Mouse (Mus musculus) lung, embryonic 16.5 days (tissue): ENCODE measurements around the gene 2510002D24Rik. TPM values are rescaled to one million over a fixed set of nuclear protein-coding genes. Genes with fewer than 3 reads are reported as not detected.
"Not testable (repeated sequence)": the region's sequence is repeated elsewhere in the genome, so short reads cannot be mapped to it uniquely, and the experiment has no call there.

Experiments used
- ATAC-seq: fragments of 200-750 bp; cut with Nextera tagmentation; 2 replicates; pipeline ENCODE4 v1.8.0; 2017; ENCODE audit warnings: low read depth, mild to moderate bottlenecking, moderate library complexity
- H3K27ac ChIP-seq: fragments of 300-500 bp; sonication (generic); 2 replicates; pipeline ENCODE4 v1.5.1; 2014; ENCODE audit warnings: mild to moderate bottlenecking, control low read depth, low read length
- H3K27me3 ChIP-seq: fragments of 300-500 bp; sonication (generic); 2 replicates; pipeline ENCODE4 v1.6.1; 2014; ENCODE audit warnings: low read depth, low read length, mixed read lengths; ENCODE audit not compliant: control insufficient read depth, insufficient read depth
- H3K36me3 ChIP-seq: fragments of 300-500 bp; sonication (generic); 2 replicates; pipeline ENCODE4 v1.6.1; 2014; ENCODE audit warnings: low read length; ENCODE audit not compliant: control insufficient read depth, insufficient read depth
- H3K4me1 ChIP-seq: fragments of 300-500 bp; sonication (generic); replicated peaks from 2 replicates; pipeline ENCODE4 v1.6.1; 2014; ENCODE audit warnings: low read length, mixed read lengths; ENCODE audit not compliant: control insufficient read depth, insufficient read depth
- H3K4me2 ChIP-seq: fragments of 300-500 bp; sonication (generic); 2 replicates; pipeline ENCODE4 v1.6.1; 2014; ENCODE audit warnings: low read depth, low read length, control low read depth
- H3K4me3 ChIP-seq: fragments of 300-500 bp; sonication (generic); 2 replicates; pipeline ENCODE4 v1.5.1; 2014; ENCODE audit warnings: mild to moderate bottlenecking, low read length, control low read depth
- H3K9ac ChIP-seq: fragments of 300-500 bp; sonication (generic); 2 replicates; pipeline ENCODE4 v1.6.1; 2014; ENCODE audit warnings: low read length, control low read depth
- H3K9me3 ChIP-seq: fragments of 300-500 bp; sonication (generic); 2 replicates; pipeline ENCODE4 v1.6.1; 2016; ENCODE audit warnings: low read length; ENCODE audit not compliant: control insufficient read depth
- WGBS: fragments of 180-500 bp; shearing (Covaris S2); extraction: QIAGEN DNeasy Blood & Tissue Kit; methylation state at CpG from one replicate; pipeline ENCODE4 v1.1.7; 2014; 5-methylcytosine and 5-hydroxymethylcytosine counted together
- polyA plus RNA-seq: library from polyadenylated mRNA; unstranded; fragments of >200 nt; fragmentation: Nextera tagmentation; extraction: Ambion mirVana; gene quantifications from 2 replicates; pipeline ENCODE4 v1.2.1, GENCODE M21; 2015

Gene 2510002D24Rik
- polyA plus RNA-seq, 1 experiment from 2014 or later: 40.4 TPM

- no peak overlapping the region for H3K4me3 ChIP-seq
- no peak for ATAC-seq
- 93% methylated on average over 4 of the region's 4 CpGs for WGBS
Measured at GRCm38 (mm10) chr16:18838346-18838745, 2.0 kb downstream of the 2510002D24Rik start.

DNA sequence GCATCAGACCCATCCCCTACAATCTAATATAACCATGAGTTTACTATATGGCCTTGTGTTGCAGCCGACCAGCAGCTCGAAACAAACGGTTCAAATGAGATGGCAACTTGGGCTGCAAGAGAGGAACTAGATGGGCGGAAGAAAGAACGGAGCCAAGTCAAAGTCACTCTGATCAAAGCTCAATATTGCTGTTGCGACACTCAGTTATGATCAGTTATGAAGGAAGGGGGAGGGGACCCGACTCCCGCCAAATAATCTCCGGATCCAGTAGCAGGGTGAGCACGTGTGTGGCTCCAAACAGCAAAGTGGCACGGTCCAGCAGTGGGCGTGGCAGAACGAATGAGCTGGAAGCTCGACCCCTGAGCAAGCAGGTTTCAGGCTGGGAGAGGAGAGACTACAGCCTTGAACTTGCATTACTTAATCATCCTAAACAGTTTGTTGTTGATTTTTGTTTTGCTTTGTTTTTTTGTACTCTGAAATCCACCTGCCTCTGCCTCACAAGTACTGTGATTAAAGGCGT lies 10.0 kb downstream of the 2510002D24Rik start:
- no peaks in the 10 kb centered on the region for H3K9me3 ChIP-seq
- no peaks in the 10 kb centered on the region for H3K4me1 ChIP-seq
- no peaks in the 10 kb centered on the region for H3K36me3 ChIP-seq
- ATAC-seq: no peak
- H3K4me3 ChIP-seq: no peak overlapping the region
- no peak overlapping the region for H3K4me2 ChIP-seq
- no peak overlapping the region for H3K9ac ChIP-seq
- no peaks in the 10 kb centered on the region for H3K27me3 ChIP-seq
- 83% methylated on average over 15 of the region's 15 CpGs for WGBS
- H3K27ac ChIP-seq: no peak overlapping the region

More at GRCm38 (mm10) chr16:18838346-18838745, 2.0 kb downstream of the 2510002D24Rik start:
- peaks cover 16% of the 10 kb centered on the region for H3K36me3 ChIP-seq
- no peaks in the 10 kb centered on the region for H3K9me3 ChIP-seq
- H3K27ac ChIP-seq: no peak overlapping the region
- H3K9ac ChIP-seq: no peak overlapping the region
- H3K4me2 ChIP-seq: no peak overlapping the region
- peaks cover 3% of the 10 kb centered on the region; the same call in 1 of the 2 replicates for H3K4me1 ChIP-seq
- H3K27me3 ChIP-seq: no peaks in the 10 kb centered on the region

GRCm38 (mm10) chr16:18849521-18850190 lies 13.3 kb downstream of the 2510002D24Rik start:
- H3K27me3 ChIP-seq, H3K27ac ChIP-seq, H3K36me3 ChIP-seq, H3K4me2 ChIP-seq, H3K9me3 ChIP-seq, H3K4me3 ChIP-seq, ATAC-seq, H3K4me1 ChIP-seq, H3K9ac ChIP-seq: not testable (repeated sequence)
- WGBS: 85% methylated on average over 15 of the region's 17 CpGs

DNA sequence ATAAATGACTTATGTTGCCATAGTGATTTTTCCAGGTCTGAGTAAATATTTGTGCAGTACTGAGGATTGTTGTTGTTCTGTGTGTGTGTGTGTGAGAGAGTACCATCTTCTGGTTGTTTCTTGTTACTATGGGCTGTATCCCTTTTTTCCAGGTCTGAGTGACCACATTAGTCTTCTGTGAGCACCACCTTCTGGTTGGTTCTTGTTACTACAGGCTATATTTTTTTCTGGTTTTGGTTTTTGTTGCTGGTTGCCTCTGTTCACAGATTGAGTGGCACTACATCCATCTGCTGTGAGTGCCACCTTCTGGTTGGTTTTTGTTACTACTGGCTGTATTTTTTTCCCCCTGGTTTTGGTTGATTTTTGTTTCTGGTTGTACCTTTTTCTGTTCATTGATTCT lies 22.2 kb downstream of the 2510002D24Rik start:
- H3K4me3 ChIP-seq: no peak overlapping the region
- H3K9ac ChIP-seq: no peak overlapping the region
- no peaks in the 10 kb centered on the region for H3K36me3 ChIP-seq
- no peak overlapping the region for H3K27ac ChIP-seq
- no peaks in the 10 kb centered on the region for H3K4me1 ChIP-seq
- H3K9me3 ChIP-seq: no peaks in the 10 kb centered on the region
- H3K27me3 ChIP-seq: no peaks in the 10 kb centered on the region
- ATAC-seq: no peak
- H3K4me2 ChIP-seq: no peak overlapping the region

GRCm38 (mm10) chr16:18860186-18860585 lies 23.8 kb downstream of the 2510002D24Rik start:
- ATAC-seq: no peak
- Histone ChIP-seq H3K9ac (no peak overlapping the region), H3K27ac (no peak overlapping the region), H3K4me2 (no peak overlapping the region), H3K36me3 (no peaks in the 10 kb centered on the region), H3K4me1 (no peaks in the 10 kb centered on the region), H3K4me3 (no peak overlapping the region), H3K9me3 (no peaks in the 10 kb centered on the region), H3K27me3 (no peaks in the 10 kb centered on the region)
- WGBS: 55% methylated on average over 1 of the region's 1 CpGs

GRCm38 (mm10) chr16:18870495-18870894 lies 34.1 kb downstream of the 2510002D24Rik start:
- 73% methylated on average over 1 of the region's 1 CpGs for WGBS

DNA sequence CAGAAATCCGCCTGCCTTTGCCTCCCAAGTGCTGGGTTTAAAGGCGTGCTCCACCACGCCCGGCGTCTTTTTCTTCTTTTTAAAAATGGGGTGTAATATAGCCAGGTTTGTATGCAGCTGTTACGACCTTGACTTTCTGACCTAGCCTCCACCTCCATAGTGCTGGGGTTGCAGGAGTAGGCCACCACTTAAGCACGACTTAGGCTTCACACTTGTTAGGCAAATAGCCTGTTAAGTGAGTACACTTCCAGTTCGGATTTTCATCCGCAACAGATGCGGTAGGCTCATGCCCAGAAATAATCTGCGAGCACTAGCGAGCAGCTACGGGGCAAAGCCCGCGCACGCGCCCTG lies 39.7 kb downstream of the 2510002D24Rik start:
- Histone ChIP-seq H3K9ac (peak overlapping the region; percentile 88), H3K4me2 (peak overlapping the region; percentile 93), H3K4me3 (peak overlapping the region; percentile 94), H3K4me1 (peaks cover 10% of the 10 kb centered on the region), H3K27ac (peak overlapping the region; percentile 97), H3K9me3 (no peaks in the 10 kb centered on the region), H3K36me3 (peaks cover 28% of the 10 kb centered on the region), H3K27me3 (no peaks in the 10 kb centered on the region)
- under 1% methylated on average over 17 of the region's 17 CpGs for WGBS
- no peak for ATAC-seq

More at GRCm38 (mm10) chr16:18870495-18870894, 34.1 kb downstream of the 2510002D24Rik start:
- not testable (repeated sequence) for H3K9ac ChIP-seq, H3K9me3 ChIP-seq, ATAC-seq, H3K27me3 ChIP-seq, H3K4me2 ChIP-seq, H3K27ac ChIP-seq, H3K4me1 ChIP-seq, H3K4me3 ChIP-seq
- H3K36me3 ChIP-seq: peaks cover 30% of the 10 kb centered on the region

- peak within 1 kb of the TSS; percentile 97 for H3K27ac ChIP-seq
- peak within 1 kb of the TSS; percentile 88 for H3K9ac ChIP-seq
- H3K4me2 ChIP-seq: peak within 1 kb of the TSS; percentile 93
- ATAC-seq: peak; percentile 95
- H3K36me3 ChIP-seq: peaks cover 22% of the 10 kb centered on the region
- H3K4me1 ChIP-seq: peaks cover 10% of the 10 kb centered on the region
- under 1% methylated on average over 71 of the region's 93 CpGs for WGBS
- H3K4me3 ChIP-seq: peak within 1 kb of the TSS; percentile 94
- H3K9me3 ChIP-seq: no peaks in the 10 kb centered on the region
- H3K27me3 ChIP-seq: no peaks in the 10 kb centered on the region
Measured at GRCm38 (mm10) chr16:18876442-18877308, 40.3 kb downstream of the 2510002D24Rik start, which contains the start of the genes Mrpl40 and Hira. Gene Mrpl40 (minus strand): TSS chr16:18876862. Gene Hira (plus strand): TSS chr16:18877037.
